Mouse (Mus musculus): ENCODE measurements around the gene Unc13d. TPM values are rescaled to one million over a fixed set of nuclear protein-coding genes. Genes with fewer than 3 reads are reported as not detected.

Gene Unc13d
- polyA plus RNA-seq (2014; fragmentation: Illumina TruSeq; extraction: RNeasy Lipid Tissue Mini Kit (QIAGEN cat#74804)), result 0.23 TPM

DNA sequence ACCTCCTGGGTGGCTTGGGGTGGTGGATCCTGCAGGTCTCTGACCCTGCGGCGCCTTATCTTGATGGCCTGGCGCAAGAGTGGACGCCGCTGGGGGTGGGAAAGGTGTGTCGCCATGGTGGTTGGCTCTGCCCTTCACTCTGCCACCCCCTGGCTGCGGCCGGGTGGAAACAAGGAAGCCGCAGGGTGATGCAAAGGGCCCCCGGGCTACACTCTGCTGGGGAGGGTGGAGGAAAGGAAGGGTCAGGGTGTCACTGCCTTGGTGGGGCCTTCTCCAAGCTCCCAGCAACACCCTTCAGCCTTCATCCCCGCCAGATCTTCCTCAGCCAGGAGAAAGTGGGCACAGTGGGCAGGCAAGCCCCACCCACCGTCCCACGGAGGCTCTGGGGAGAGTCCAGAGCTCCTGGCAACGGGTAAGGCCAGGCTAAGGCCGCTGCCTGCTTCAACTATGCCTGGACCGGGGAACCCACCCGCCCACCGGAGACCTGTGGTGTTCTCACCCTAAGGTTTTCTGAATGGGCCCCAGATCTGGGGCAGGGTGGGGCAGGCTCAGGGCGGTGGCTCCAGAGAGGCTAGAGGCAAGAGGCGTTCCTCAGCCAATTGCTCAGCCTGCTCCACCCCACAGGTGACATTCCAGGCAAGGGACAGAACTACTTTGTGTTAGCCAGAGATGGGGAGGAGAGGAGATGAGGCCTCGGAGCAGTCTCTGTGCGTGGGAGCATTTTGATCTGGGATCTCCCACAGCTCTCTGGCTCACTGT lies at the start of gene Unc13d:
TSS of gene Unc13d (minus strand) at position 516 of the 759 bp plus-strand sequence.

DNA sequence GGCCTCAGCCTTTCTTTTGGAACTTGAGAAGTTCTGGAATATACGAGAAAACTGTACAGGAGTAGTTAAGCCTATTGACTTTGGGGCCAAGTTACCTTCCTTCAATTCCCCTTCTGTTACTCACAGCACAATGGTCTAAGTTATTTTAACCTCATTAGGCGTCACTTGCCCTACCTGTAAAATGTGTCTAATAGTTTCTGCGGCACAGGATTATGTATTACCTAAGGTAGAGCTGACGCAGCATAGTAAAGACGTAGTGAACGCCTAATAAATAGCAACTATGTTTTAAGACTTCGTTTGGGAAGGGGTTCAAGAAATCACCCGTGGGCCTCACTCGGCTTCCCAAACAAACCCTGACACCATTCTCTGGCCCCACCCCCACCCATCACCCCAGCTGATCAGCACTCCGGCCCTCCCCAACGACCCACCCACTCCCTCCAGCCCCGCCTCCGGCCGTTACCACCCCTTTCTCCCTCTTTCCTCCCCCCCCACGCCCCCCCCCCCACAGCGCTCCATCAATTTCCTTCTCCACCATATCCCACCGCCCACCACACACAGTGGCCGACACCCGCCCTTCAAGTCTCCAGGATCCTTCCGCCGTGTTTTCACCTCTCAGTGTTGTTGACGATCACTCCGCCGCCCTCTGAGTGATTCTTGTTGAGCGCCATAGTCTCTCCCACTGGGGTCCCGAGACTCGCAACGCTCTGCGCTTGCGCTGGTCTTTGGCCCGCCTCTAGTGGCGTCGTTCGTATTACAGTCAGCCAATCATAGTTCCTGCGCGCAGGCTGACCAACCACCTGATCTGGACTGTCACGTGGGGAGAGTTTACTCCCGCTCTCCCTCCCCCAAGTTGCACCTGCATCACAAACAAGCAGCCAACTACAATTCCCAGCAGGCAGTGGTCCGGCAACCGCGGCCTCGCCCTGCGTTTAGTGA lies 8.8 kb upstream of the Unc13d start, which contains the start of gene Wbp2:
TSS of gene Wbp2 (minus strand) at position 738 of the 936 bp plus-strand sequence.

GRCm38 (mm10) chr11:116030088-116030897 lies 47.5 kb downstream of the Unc13d start, which contains the start of gene Unk:
Gene Unk, plus strand, starts transcription at chr11:116030322.

DNA sequence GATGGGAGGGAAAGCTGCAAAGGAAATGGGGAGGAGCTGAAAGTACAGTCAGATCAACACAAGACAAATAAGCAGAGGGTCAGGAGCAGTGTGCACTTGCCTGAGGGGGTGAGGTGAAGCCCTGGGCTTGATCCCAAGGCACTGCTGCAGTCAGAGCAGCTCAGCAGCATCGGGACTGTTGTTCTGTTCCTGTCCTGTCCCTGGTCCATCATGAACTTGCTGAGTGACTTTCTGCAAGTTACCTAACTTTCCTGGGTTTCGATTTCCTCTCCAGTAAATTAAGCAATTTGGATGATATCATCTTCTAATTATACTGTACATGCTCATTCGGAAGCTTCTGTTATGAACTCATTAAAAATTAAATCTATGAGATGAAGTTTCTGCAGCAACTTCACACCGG lies 50.0 kb downstream of the Unc13d start, which contains the start of gene H3f3b:
TSS of gene H3f3b (minus strand) at position 207 of the 400 bp plus-strand sequence.

DNA sequence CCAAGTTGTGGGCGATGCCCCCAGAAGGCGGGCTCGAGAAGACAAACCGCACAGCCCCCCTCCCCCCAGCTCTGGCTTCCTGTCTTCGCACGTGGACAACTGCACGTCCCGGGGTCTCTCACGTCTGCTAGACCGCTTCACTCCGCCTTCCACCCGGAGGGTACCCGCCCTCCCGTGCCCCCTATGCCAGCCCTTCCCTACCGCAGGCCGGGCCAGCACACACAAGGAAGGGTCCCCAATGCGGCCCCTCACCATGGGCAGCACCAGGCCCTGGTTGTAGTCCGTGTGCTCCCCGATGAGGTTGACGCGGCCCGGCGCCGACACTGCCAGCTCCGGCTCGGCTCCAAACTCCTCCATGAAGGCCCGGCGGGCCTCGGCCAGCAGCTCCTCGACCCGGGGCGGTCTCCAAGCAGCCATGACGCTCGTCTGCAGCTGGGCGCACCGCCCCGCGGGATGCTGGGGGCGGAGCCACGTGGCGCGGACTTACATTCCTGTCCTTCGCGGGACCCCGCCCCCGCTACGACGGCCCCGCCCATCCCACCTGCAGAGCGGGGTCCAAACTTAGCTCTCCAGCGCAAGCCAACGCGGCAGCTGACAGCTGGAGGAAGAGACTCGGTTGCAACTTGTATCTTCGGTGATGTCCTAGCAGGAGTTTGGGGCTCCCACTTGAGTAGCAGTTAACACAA lies 65.4 kb downstream of the Unc13d start, which contains the start of gene Galk1:
TSS of gene Galk1 (minus strand) at position 458 of the 686 bp plus-strand sequence.

Other genes with a start within 250 kb of the Unc13d start
- gene Myo15b, start 219.6 kb downstream of the Unc13d start, polyA plus RNA-seq (2014; fragmentation: Illumina TruSeq; extraction: RNeasy Lipid Tissue Mini Kit (QIAGEN cat#74804)), result not detected
- gene Smim5, start 178.0 kb downstream of the Unc13d start, polyA plus RNA-seq (2014; fragmentation: Illumina TruSeq; extraction: RNeasy Lipid Tissue Mini Kit (QIAGEN cat#74804)), result not detected
- not detected for gene Smim6, start 165.9 kb downstream of the Unc13d start, polyA plus RNA-seq (2014; fragmentation: Illumina TruSeq; extraction: RNeasy Lipid Tissue Mini Kit (QIAGEN cat#74804))
- 12.8 TPM for gene Sap30bp, start 144.7 kb downstream of the Unc13d start, polyA plus RNA-seq (2014; fragmentation: Illumina TruSeq; extraction: RNeasy Lipid Tissue Mini Kit (QIAGEN cat#74804))
- 1.7 TPM for gene Recql5, start 144.5 kb downstream of the Unc13d start, polyA plus RNA-seq (2014; fragmentation: Illumina TruSeq; extraction: RNeasy Lipid Tissue Mini Kit (QIAGEN cat#74804))
- not detected for gene Itgb4, start 103.3 kb downstream of the Unc13d start, polyA plus RNA-seq (2014; fragmentation: Illumina TruSeq; extraction: RNeasy Lipid Tissue Mini Kit (QIAGEN cat#74804))
- not detected for gene Galk1, start 65.2 kb downstream of the Unc13d start, polyA plus RNA-seq (2014; fragmentation: Illumina TruSeq; extraction: RNeasy Lipid Tissue Mini Kit (QIAGEN cat#74804))
- gene H3f3b, start 50.0 kb downstream of the Unc13d start, polyA plus RNA-seq (2014; fragmentation: Illumina TruSeq; extraction: RNeasy Lipid Tissue Mini Kit (QIAGEN cat#74804)), result 1,980 TPM
- 2.9 TPM for gene Unk, start 47.6 kb downstream of the Unc13d start, polyA plus RNA-seq (2014; fragmentation: Illumina TruSeq; extraction: RNeasy Lipid Tissue Mini Kit (QIAGEN cat#74804))
- 15.5 TPM for gene Wbp2, start 9.0 kb upstream of the Unc13d start, polyA plus RNA-seq (2014; fragmentation: Illumina TruSeq; extraction: RNeasy Lipid Tissue Mini Kit (QIAGEN cat#74804))
- gene Trim47, start 49.2 kb upstream of the Unc13d start, polyA plus RNA-seq (2014; fragmentation: Illumina TruSeq; extraction: RNeasy Lipid Tissue Mini Kit (QIAGEN cat#74804)), result not detected
- 4.9 TPM for gene Trim65, start 53.2 kb upstream of the Unc13d start, polyA plus RNA-seq (2014; fragmentation: Illumina TruSeq; extraction: RNeasy Lipid Tissue Mini Kit (QIAGEN cat#74804))
- 1.3 TPM for gene Mrpl38, start 60.9 kb upstream of the Unc13d start, polyA plus RNA-seq (2014; fragmentation: Illumina TruSeq; extraction: RNeasy Lipid Tissue Mini Kit (QIAGEN cat#74804))
- 14.4 TPM for gene Fbf1, start 90.2 kb upstream of the Unc13d start, polyA plus RNA-seq (2014; fragmentation: Illumina TruSeq; extraction: RNeasy Lipid Tissue Mini Kit (QIAGEN cat#74804))
- gene Ten1, start 120.9 kb upstream of the Unc13d start, polyA plus RNA-seq (2014; fragmentation: Illumina TruSeq; extraction: RNeasy Lipid Tissue Mini Kit (QIAGEN cat#74804)), result 1.7 TPM
- gene Acox1, start 121.1 kb upstream of the Unc13d start, polyA plus RNA-seq (2014; fragmentation: Illumina TruSeq; extraction: RNeasy Lipid Tissue Mini Kit (QIAGEN cat#74804)), result 40.9 TPM
- gene Evpl, start 160.1 kb upstream of the Unc13d start, polyA plus RNA-seq (2014; fragmentation: Illumina TruSeq; extraction: RNeasy Lipid Tissue Mini Kit (QIAGEN cat#74804)), result not detected
- gene Srp68, start 196.3 kb upstream of the Unc13d start, polyA plus RNA-seq (2014; fragmentation: Illumina TruSeq; extraction: RNeasy Lipid Tissue Mini Kit (QIAGEN cat#74804)), result 10.1 TPM
- not detected for gene Galr2, start 203.0 kb upstream of the Unc13d start, polyA plus RNA-seq (2014; fragmentation: Illumina TruSeq; extraction: RNeasy Lipid Tissue Mini Kit (QIAGEN cat#74804))
- gene Exoc7, start 229.3 kb upstream of the Unc13d start, polyA plus RNA-seq (2014; fragmentation: Illumina TruSeq; extraction: RNeasy Lipid Tissue Mini Kit (QIAGEN cat#74804)), result 5.8 TPM

Measured in ovary, adult 10 weeks (tissue).